Mouse (Mus musculus) right cerebral cortex, adult 18-20 months (tissue): ENCODE data around the gene B3galt6.

Experiments
- DNase-seq: peaks from one replicate; pipeline ENCODE4 v3.0.0; 2022; ENCODE audit warnings: mixed read lengths

B3galt6 gene

GRCm38 (mm10) chr4:155983788-155984187 lies 8.7 kb downstream of the B3galt6 start:
- DNase-seq: no peak

GRCm38 (mm10) chr4:155981436-155982082 lies 10.9 kb downstream of the B3galt6 start:
- no peak for DNase-seq

- no peak for DNase-seq
These were observed 19.2 kb downstream of the B3galt6 start for GRCm38 (mm10) chr4:155973239-155973638.

GRCm38 (mm10) chr4:155972651-155973050 lies 19.8 kb downstream of the B3galt6 start:
- no peak for DNase-seq

GRCm38 (mm10) chr4:155970286-155970685 lies 22.2 kb downstream of the B3galt6 start:
- DNase-seq: no peak

- no peak for DNase-seq
These were observed 23.3 kb downstream of the B3galt6 start for GRCm38 (mm10) chr4:155969043-155969653.

- no peak for DNase-seq
These were observed 28.1 kb downstream of the B3galt6 start for GRCm38 (mm10) chr4:155964396-155964795.

- DNase-seq: no peak
These were observed 29.3 kb downstream of the B3galt6 start for GRCm38 (mm10) chr4:155963106-155963505.

GRCm38 (mm10) chr4:155962167-155962971 lies 30.1 kb downstream of the B3galt6 start, which contains the start of gene C1qtnf12:
Gene C1qtnf12 (plus strand): TSS chr4:155962318.
- peak; percentile 34 for DNase-seq

GRCm38 (mm10) chr4:155959275-155959674 lies 33.2 kb downstream of the B3galt6 start:
- peak; percentile 64 for DNase-seq

- no peak for DNase-seq
These were observed 37.0 kb downstream of the B3galt6 start for GRCm38 (mm10) chr4:155955491-155955890.

GRCm38 (mm10) chr4:155947094-155947493 lies 45.4 kb downstream of the B3galt6 start:
- DNase-seq: no peak

- no peak for DNase-seq
These were observed 48.2 kb downstream of the B3galt6 start for GRCm38 (mm10) chr4:155944271-155944670.

GRCm38 (mm10) chr4:155943534-155944249 lies 48.8 kb downstream of the B3galt6 start, which contains the start of gene Ube2j2:
Gene Ube2j2 (plus strand): TSS chr4:155943831.
- peak; percentile 95 for DNase-seq

- DNase-seq: peak; percentile 35
These were observed 49.4 kb downstream of the B3galt6 start for GRCm38 (mm10) chr4:155943049-155943452.
